ENCODE assay signal across 13 mouse cellular contexts in the genomic region with DNA sequence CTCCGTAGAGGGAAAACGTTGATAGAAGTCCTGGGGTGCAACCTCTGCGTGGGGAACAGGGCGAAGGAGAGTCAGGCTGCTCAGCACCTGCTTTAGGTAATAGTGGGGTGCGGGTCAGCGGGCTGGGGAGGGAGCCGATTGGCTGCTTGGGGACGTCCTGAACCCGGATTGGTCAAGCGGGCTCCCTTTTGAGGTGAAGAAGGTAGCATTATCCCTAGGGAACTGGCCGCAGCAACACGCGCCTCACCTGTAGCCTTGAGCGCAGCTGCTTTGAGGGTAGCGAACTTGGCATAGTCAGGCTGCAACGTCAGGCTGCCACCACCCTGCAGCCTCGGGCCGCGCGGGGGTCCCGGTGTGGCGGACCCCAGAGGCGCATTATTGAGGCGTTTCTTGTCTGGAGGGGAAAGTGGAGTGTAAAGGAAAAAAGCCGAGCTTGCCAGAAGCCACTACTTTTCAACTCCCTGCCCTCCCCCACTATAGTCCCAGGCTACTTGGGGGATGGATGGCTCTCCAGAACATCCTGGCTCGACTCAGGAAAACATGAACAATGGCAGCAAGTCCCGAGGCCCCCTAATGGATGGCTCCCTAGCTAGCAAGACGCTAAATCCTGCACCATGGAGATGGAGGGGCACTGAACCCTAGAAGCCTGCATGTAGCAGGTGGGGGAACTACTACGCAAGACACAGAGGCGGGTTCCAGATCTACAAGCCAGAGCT. TPM values are rescaled to one million over a fixed set of nuclear protein-coding genes. Genes with fewer than 3 reads are reported as not detected.
DNase-seq lines count a peak whose midpoint lies in the region; ATAC-seq lines count a peak whose summit lies in the region.
"Had no signal": no experiment of that assay in that cellular context is flagged by ENCODE, and none has a peak within 500 bp of the region (broad histone marks: within the 10 kb centered on the region; RNA-seq: fewer than 3 reads in every experiment).

No protein-coding gene starts in this region.

- 13% methylated on average over 30 of the region's 30 CpGs for whole genome bisulfite sequencing in hindbrain, embryonic 10.5 days
- WGBS in hindbrain, embryonic 11.5 days: 16% methylated on average over 30 of the region's 30 CpGs
- WGBS in hindbrain, embryonic 15.5 days: 17% methylated on average over 30 of the region's 30 CpGs
- WGBS in neural tube, embryonic 12.5 days: 18% methylated on average over 30 of the region's 30 CpGs

- peak overlapping the region; percentile 32 for H3K4me3 ChIP-seq in hindbrain, embryonic 10.5 days
- no peak overlapping the region for H3K4me3 ChIP-seq in hindbrain, embryonic 11.5 days (ENCODE audit: low read depth, low read length)
- H3K4me3 ChIP-seq in hindbrain, embryonic 15.5 days: no peak overlapping the region
- no peak overlapping the region for H3K4me3 ChIP-seq in neural tube, embryonic 12.5 days

- no peak for ATAC-seq in hindbrain, embryonic 11.5 days (ENCODE audit: low FRiP score)
- no peak for ATAC-seq in hindbrain, embryonic 15.5 days (ENCODE audit: low FRiP score, low read depth)
- ATAC-seq in neural tube, embryonic 12.5 days (ENCODE audit: low FRiP score, low read depth): no peak

- peaks cover 72% of the 10 kb centered on the region for H3K4me1 ChIP-seq in hindbrain, embryonic 10.5 days (replicated peaks)
- H3K4me1 ChIP-seq in hindbrain, embryonic 11.5 days (replicated peaks; ENCODE audit: control insufficient read depth, insufficient read depth, low read length): peaks cover 19% of the 10 kb centered on the region
- H3K4me1 ChIP-seq in hindbrain, embryonic 15.5 days (replicated peaks): peaks cover 40% of the 10 kb centered on the region
- peaks cover 33% of the 10 kb centered on the region for H3K4me1 ChIP-seq in neural tube, embryonic 12.5 days

- H3K36me3 ChIP-seq in hindbrain, embryonic 10.5 days: peaks cover 42% of the 10 kb centered on the region
- peaks cover 6% of the 10 kb centered on the region; the same call in 1 of the 2 replicates for H3K36me3 ChIP-seq in hindbrain, embryonic 11.5 days (ENCODE audit: control insufficient read depth, insufficient read depth, low read length)
- peaks cover 25% of the 10 kb centered on the region for H3K36me3 ChIP-seq in hindbrain, embryonic 15.5 days
- H3K36me3 ChIP-seq in neural tube, embryonic 12.5 days: peaks cover 39% of the 10 kb centered on the region

- no peak overlapping the region for H3K4me2 ChIP-seq in hindbrain, embryonic 11.5 days (replicated peaks; ENCODE audit: low read depth, low read length)
- H3K4me2 ChIP-seq in hindbrain, embryonic 15.5 days: peak overlapping the region; percentile 8
- peak overlapping the region; percentile 23 for H3K4me2 ChIP-seq in neural tube, embryonic 12.5 days (replicated peaks)

- no peak overlapping the region for H3K9ac ChIP-seq in hindbrain, embryonic 11.5 days (ENCODE audit: low read depth, low read length)
- H3K9ac ChIP-seq in hindbrain, embryonic 15.5 days: no peak overlapping the region
- no peak overlapping the region for H3K9ac ChIP-seq in neural tube, embryonic 12.5 days

- H3K27me3 ChIP-seq in hindbrain, embryonic 10.5 days (ENCODE audit: insufficient read depth, poor library complexity, severe bottlenecking): peaks cover 84% of the 10 kb centered on the region
- peaks cover 57% of the 10 kb centered on the region for H3K27me3 ChIP-seq in hindbrain, embryonic 11.5 days (ENCODE audit: control insufficient read depth, insufficient read depth, low read length)
- peaks cover 57% of the 10 kb centered on the region for H3K27me3 ChIP-seq in hindbrain, embryonic 15.5 days
- H3K27me3 ChIP-seq in neural tube, embryonic 12.5 days (replicated peaks): peaks cover 76% of the 10 kb centered on the region

- no peaks in the 10 kb centered on the region for H3K9me3 ChIP-seq in hindbrain, embryonic 10.5 days
- no peaks in the 10 kb centered on the region for H3K9me3 ChIP-seq in hindbrain, embryonic 11.5 days (ENCODE audit: control insufficient read depth, low read length)
- H3K9me3 ChIP-seq in hindbrain, embryonic 15.5 days: no peaks in the 10 kb centered on the region
- no peaks in the 10 kb centered on the region for H3K9me3 ChIP-seq in neural tube, embryonic 12.5 days

- H3K27ac ChIP-seq in hindbrain, embryonic 10.5 days: no peak overlapping the region
- H3K27ac ChIP-seq in hindbrain, embryonic 11.5 days (ENCODE audit: low read depth, low read length): no peak overlapping the region
- H3K27ac ChIP-seq in hindbrain, embryonic 15.5 days (replicated peaks): no peak overlapping the region
- H3K27ac ChIP-seq in neural tube, embryonic 12.5 days: no peak overlapping the region

- DNase-seq in hindbrain, embryonic 10.5 days (ENCODE audit: low spot score): no peak
- no peak for DNase-seq in hindbrain, embryonic 11.5 days (ENCODE audit: low spot score)
- peak; percentile 48 for DNase-seq in cerebellum, postnatal 14 days
- no peak for DNase-seq in right cerebral cortex, postnatal 36 days (ENCODE audit: low spot score in 2 of 2)
- DNase-seq in urinary bladder, adult 18-20 months (ENCODE audit: low spot score in 2 of 2): no peak
- DNase-seq: adrenal gland, postnatal 10 days; kidney, postnatal 10 days; left cerebral cortex, postnatal 4 days; lung, postnatal 14 days; thymus, postnatal 14 days had no signal

RNA-seq across cellular contexts. Expression of a gene that starts 5.0 kb away (rescaled TPM):
- polyA plus RNA-seq in hindbrain, embryonic 10.5 days (2016; fragmentation: Nextera tagmentation; extraction: Ambion mirVana): 1.6 and 1.8 TPM in 2 replicates
- 1.0 and 1.9 TPM in 2 replicates for polyA plus RNA-seq in hindbrain, embryonic 11.5 days (2014; fragmentation: Nextera tagmentation; extraction: Ambion mirVana)
- polyA plus RNA-seq in hindbrain, embryonic 15.5 days (2015; fragmentation: Nextera tagmentation; extraction: Ambion mirVana): 2.9 and 4.6 TPM in 2 replicates
- 0.29 and 0.46 TPM in 2 replicates for polyA plus RNA-seq in neural tube, embryonic 12.5 days (2016; fragmentation: Nextera tagmentation; extraction: Ambion mirVana)

RNA-seq across cellular contexts. Expression of a gene that starts 16.5 kb away (rescaled TPM):
- 0.18 and 0.46 TPM in 2 replicates for polyA plus RNA-seq in hindbrain, embryonic 10.5 days (2016; fragmentation: Nextera tagmentation; extraction: Ambion mirVana)
- polyA plus RNA-seq in hindbrain, embryonic 11.5 days (2014; fragmentation: Nextera tagmentation; extraction: Ambion mirVana): 0.35 and 0.62 TPM in 2 replicates
- 0.37 and 0.69 TPM in 2 replicates for polyA plus RNA-seq in hindbrain, embryonic 15.5 days (2015; fragmentation: Nextera tagmentation; extraction: Ambion mirVana)
- polyA plus RNA-seq in neural tube, embryonic 12.5 days (2016; fragmentation: Nextera tagmentation; extraction: Ambion mirVana): 0.10 and 0.22 TPM in 2 replicates

RNA-seq across cellular contexts. Expression of a gene that starts 36.9 kb away (rescaled TPM):
- 86.2 and 92.6 TPM in 2 replicates for polyA plus RNA-seq in hindbrain, embryonic 10.5 days (2016; fragmentation: Nextera tagmentation; extraction: Ambion mirVana)
- polyA plus RNA-seq in hindbrain, embryonic 11.5 days (2014; fragmentation: Nextera tagmentation; extraction: Ambion mirVana): 76.2 and 78.1 TPM in 2 replicates
- polyA plus RNA-seq in hindbrain, embryonic 15.5 days (2015; fragmentation: Nextera tagmentation; extraction: Ambion mirVana): 24.0 and 25.4 TPM in 2 replicates
- 45.5 and 45.8 TPM in 2 replicates for polyA plus RNA-seq in neural tube, embryonic 12.5 days (2016; fragmentation: Nextera tagmentation; extraction: Ambion mirVana)

RNA-seq across cellular contexts. Expression of a gene that starts 44.5 kb away (rescaled TPM):
- 0.17 and 1.5 TPM in 2 replicates for polyA plus RNA-seq in hindbrain, embryonic 10.5 days (2016; fragmentation: Nextera tagmentation; extraction: Ambion mirVana)
- polyA plus RNA-seq in hindbrain, embryonic 11.5 days (2014; fragmentation: Nextera tagmentation; extraction: Ambion mirVana): 0.86 and 1.6 TPM in 2 replicates
- 15.9 and 16.6 TPM in 2 replicates for polyA plus RNA-seq in hindbrain, embryonic 15.5 days (2015; fragmentation: Nextera tagmentation; extraction: Ambion mirVana)
- 1.7 and 3.2 TPM in 2 replicates for polyA plus RNA-seq in neural tube, embryonic 12.5 days (2016; fragmentation: Nextera tagmentation; extraction: Ambion mirVana)
- polyA plus RNA-seq: gonadal fat pad, adult 2 months had no signal

Comparison
In these comparisons a context has a peak if more than half of its experiments do, and no peak if none do; other contexts are left out.
1. DNase-seq: peak in cerebellum, postnatal 14 days (2 of 2); none in hindbrain, embryonic 10.5 days (single experiment), hindbrain, embryonic 11.5 days (single experiment), right cerebral cortex, postnatal 36 days (0 of 2) and urinary bladder, adult 18-20 months (0 of 2).